Mouse (Mus musculus) MEL (cell line): ENCODE results near the gene Msmo1. TPM values are rescaled to one million over a fixed set of nuclear protein-coding genes. Genes with fewer than 3 reads are reported as not detected.
A peak's percentile ranks its signal among the peaks of the same experiment; 100 is the strongest.

Source experiments
- DNase-seq: peaks from one replicate; pipeline ENCODE4 v3.0.0; 2011; ENCODE audit warnings: low read depth, low spot score
- H3K27ac ChIP-seq: 2 replicates; pipeline ENCODE4 v1.5.1; 2012; ENCODE audit warnings: low read depth, mild to moderate bottlenecking, control low read depth, low read length, moderate library complexity; ENCODE audit not compliant: control insufficient read depth
- H3K27me3 ChIP-seq, 2 experiments: fragments of 150-350 bp in 1 of 2; sonication (generic) in 1 of 2; 2 replicates each; pipeline ENCODE4 v1.6.1; 2012; ENCODE audit warnings: low read length in 2 of 2, mild to moderate bottlenecking in 2 of 2, improper control_type of control experiment in 1 of 2, moderate library complexity in 1 of 2; ENCODE audit not compliant: insufficient read depth in 2 of 2, control insufficient read depth in 1 of 2
- H3K36me3 ChIP-seq, 2 experiments: 2 replicates each; pipeline ENCODE4 v1.6.1; 2012 to 2014; ENCODE audit warnings: low read length in 2 of 2, improper control_type of control experiment in 1 of 2, inconsistent platforms in 1 of 2, mild to moderate bottlenecking in 1 of 2; ENCODE audit not compliant: insufficient read depth in 2 of 2, control insufficient read depth in 1 of 2
- H3K4me1 ChIP-seq, 2 experiments: fragments of 150-350 bp in 1 of 2; sonication (generic) in 1 of 2; 2 replicates each; pipeline ENCODE4 v1.6.1; 2012; ENCODE audit warnings: low read length in 2 of 2, improper control_type of control experiment in 1 of 2, mild to moderate bottlenecking in 1 of 2; ENCODE audit not compliant: insufficient read depth in 2 of 2, control insufficient read depth in 1 of 2
- H3K4me3 ChIP-seq, 2 experiments: fragments of 150-350 bp in 1 of 2; sonication (generic) in 1 of 2; 2 replicates each; pipeline ENCODE4 v1.5.1; 2012; ENCODE audit warnings: low read depth in 2 of 2, low read length in 2 of 2, mild to moderate bottlenecking in 2 of 2, moderate library complexity in 2 of 2, control low read depth in 1 of 2, improper control_type of control experiment in 1 of 2; ENCODE audit not compliant: control insufficient read depth in 1 of 2, insufficient read depth in 1 of 2
- H3K79me2 ChIP-seq: 2 replicates; pipeline ENCODE4 v1.6.1; 2012; ENCODE audit warnings: mild to moderate bottlenecking, low read length, moderate library complexity; ENCODE audit not compliant: control insufficient read depth, poor library complexity, insufficient read depth
- H3K9ac ChIP-seq: 2 replicates; pipeline ENCODE4 v1.6.1; 2012; ENCODE audit warnings: low read depth, mild to moderate bottlenecking, control low read depth, low read length, moderate library complexity; ENCODE audit not compliant: control insufficient read depth, poor library complexity, severe bottlenecking
- H3K9me3 ChIP-seq: fragments of 150-350 bp; sonication (generic); replicated peaks from 2 replicates; pipeline ENCODE4 v1.6.1; 2012; ENCODE audit warnings: mild to moderate bottlenecking, low read length, improper control_type of control experiment, moderate library complexity; ENCODE audit not compliant: insufficient read depth
- CHD1 ChIP-seq: IDR thresholded peaks from 2 replicates; pipeline ENCODE4 v1.6.1; 2012; ENCODE audit warnings: low read depth, mild to moderate bottlenecking, inconsistent platforms, low read length, improper control_type of control experiment
- CTCF ChIP-seq, 3 experiments: IDR thresholded peaks in 2 of 3; conservative IDR thresholded peaks in 1 of 3; 2 replicates each; pipeline ENCODE4 v1.5.1; 2011 to 2012; ENCODE audit warnings: low read length in 3 of 3, low read depth in 2 of 3, mild to moderate bottlenecking in 2 of 3, improper control_type of control experiment in 1 of 3, inconsistent platforms in 1 of 3, mixed read lengths in 1 of 3, moderate library complexity in 1 of 3; ENCODE audit not compliant: control insufficient read depth in 1 of 3, insufficient read depth in 1 of 3, poor library complexity in 1 of 3, severe bottlenecking in 1 of 3
- ELF1 ChIP-seq: IDR thresholded peaks from 2 replicates; pipeline ENCODE4 v1.6.1; 2014; ENCODE audit warnings: low read depth, mild to moderate bottlenecking, inconsistent platforms, low read length, improper control_type of control experiment, moderate library complexity
- ETS1 ChIP-seq: IDR thresholded peaks from 2 replicates; pipeline ENCODE4 v1.6.1; 2012; ENCODE audit warnings: low read depth, mild to moderate bottlenecking, inconsistent platforms, low read length, improper control_type of control experiment, moderate library complexity
- GABPA ChIP-seq: IDR thresholded peaks from 2 replicates; pipeline ENCODE4 v1.6.1; 2012; ENCODE audit warnings: low read depth, mild to moderate bottlenecking, inconsistent platforms, low read length, improper control_type of control experiment, moderate library complexity
- JUND ChIP-seq: IDR thresholded peaks from 2 replicates; pipeline ENCODE4 v1.6.1; 2011; ENCODE audit warnings: low read depth, mild to moderate bottlenecking, improper control_type of control experiment, low read length
- MAFK ChIP-seq: IDR thresholded peaks from 2 replicates; pipeline ENCODE4 v1.6.1; 2011; ENCODE audit warnings: low read depth, mild to moderate bottlenecking, low read length, improper control_type of control experiment, borderline replicate concordance
- MAX ChIP-seq: IDR thresholded peaks from 2 replicates; pipeline ENCODE4 v1.6.1; 2011; ENCODE audit warnings: low read length, improper control_type of control experiment
- MAZ ChIP-seq: IDR thresholded peaks from 2 replicates; pipeline ENCODE4 v1.6.1; 2012; ENCODE audit warnings: low read depth, mild to moderate bottlenecking, inconsistent platforms, low read length, improper control_type of control experiment
- MEF2A ChIP-seq: IDR thresholded peaks from 2 replicates; pipeline ENCODE4 v1.6.1; 2014; ENCODE audit warnings: low read depth, mild to moderate bottlenecking, inconsistent platforms, low read length, improper control_type of control experiment; ENCODE audit not compliant: poor library complexity, insufficient replicate concordance, severe bottlenecking; ENCODE audit errors: extremely low read depth
- NELFE ChIP-seq: IDR thresholded peaks from 2 replicates; pipeline ENCODE4 v1.6.1; 2011; ENCODE audit warnings: low read depth, low read length, improper control_type of control experiment
- POLR2A ChIP-seq, 2 experiments: IDR thresholded peaks; 2 replicates each; pipeline ENCODE4 v1.6.1; 2011 to 2012; ENCODE audit warnings: low read length in 2 of 2, mild to moderate bottlenecking in 2 of 2, control low read depth in 1 of 2, improper control_type of control experiment in 1 of 2, low read depth in 1 of 2, moderate library complexity in 1 of 2; ENCODE audit not compliant: control insufficient read depth in 1 of 2, insufficient read depth in 1 of 2, poor library complexity in 1 of 2
- POLR2AphosphoS2 ChIP-seq: IDR thresholded peaks from 2 replicates; pipeline ENCODE4 v1.6.1; 2011; ENCODE audit warnings: low read length, improper control_type of control experiment
- POLR2AphosphoS5 ChIP-seq: IDR thresholded peaks from 2 replicates; pipeline ENCODE4 v1.6.1; 2012; ENCODE audit warnings: low read depth, borderline replicate concordance, mild to moderate bottlenecking, inconsistent platforms, low read length, moderate library complexity, mixed read lengths
- TAL1 ChIP-seq: IDR thresholded peaks from 2 replicates; pipeline ENCODE4 v1.6.1; 2012; ENCODE audit warnings: mild to moderate bottlenecking, inconsistent platforms, low read length, moderate library complexity, mixed read lengths
- TCF12 ChIP-seq: IDR thresholded peaks from 2 replicates; pipeline ENCODE4 v1.6.1; 2014; ENCODE audit warnings: low read depth, mild to moderate bottlenecking, inconsistent platforms, low read length, improper control_type of control experiment, moderate library complexity
- USF1 ChIP-seq: IDR thresholded peaks from 2 replicates; pipeline ENCODE4 v1.6.1; 2014; ENCODE audit warnings: low read depth, mild to moderate bottlenecking, inconsistent platforms, low read length, improper control_type of control experiment, moderate library complexity
- USF2 ChIP-seq, 2 experiments: IDR thresholded peaks; 2 replicates each; pipeline ENCODE4 v1.6.1; 2011 to 2012; ENCODE audit warnings: improper control_type of control experiment in 2 of 2, low read length in 2 of 2, borderline replicate concordance in 1 of 2, inconsistent platforms in 1 of 2, low read depth in 1 of 2, mild to moderate bottlenecking in 1 of 2; ENCODE audit not compliant: insufficient read depth in 1 of 2
- ZC3H11A ChIP-seq: IDR thresholded peaks from 2 replicates; pipeline ENCODE4 v1.6.1; 2012; ENCODE audit warnings: low read depth, mild to moderate bottlenecking, inconsistent platforms, low read length, improper control_type of control experiment
- ZMIZ1 ChIP-seq: IDR thresholded peaks from 2 replicates; pipeline ENCODE4 v1.6.1; 2012; ENCODE audit warnings: low read depth, mild to moderate bottlenecking, inconsistent platforms, low read length, improper control_type of control experiment, moderate library complexity
- polyA plus RNA-seq, 2 experiments: library from polyadenylated mRNA; stranded (reverse) in 1 of 2; unstranded in 1 of 2; fragments of >175 nt in 1 of 2; fragments of >200 nt in 1 of 2; gene quantifications; 2 replicates each; pipeline versions ENCODE4 v1.2.1 to v1.2.4; 2012; ENCODE audit warnings: low replicate concordance in 2 of 2, low read depth in 1 of 2; ENCODE audit not compliant: insufficient read length in 2 of 2, insufficient read depth in 1 of 2, missing spikeins in 1 of 2
- total RNA-seq: library from RNA; depleted of rRNA; stranded (reverse); fragments of 300-350 nt; gene quantifications from 2 replicates; pipeline ENCODE4 v1.2.3, GENCODE M21; 2012

The Msmo1 gene
- total and polyA plus RNA-seq, 3 experiments, result 13.8 to 22.1 TPM; not detected in 1

DNA sequence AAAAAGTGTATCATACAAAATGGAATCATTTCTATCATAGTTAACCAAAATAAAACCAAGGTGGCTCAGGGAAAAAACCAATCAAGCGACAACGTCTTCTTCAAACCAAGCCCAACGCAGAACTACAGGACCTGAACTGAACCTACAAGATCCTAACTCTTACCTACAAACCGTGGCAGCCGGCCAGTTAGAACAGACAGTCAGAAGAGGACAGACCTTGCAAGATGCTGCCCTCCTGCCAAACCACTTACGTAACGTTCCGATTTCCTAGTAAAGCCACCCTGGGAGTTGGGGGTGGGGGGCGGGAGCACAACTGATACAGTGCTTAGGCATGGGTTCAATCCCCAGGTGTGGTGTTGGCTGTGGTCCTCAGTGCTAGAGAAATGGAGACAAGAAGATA, 33.5 kb upstream of the Msmo1 start:
- Histone ChIP-seq H3K9ac (no peak overlapping the region), H3K36me3 (peaks cover 0 to 5% of the 10 kb centered on the region in 2 experiments; a peak in 2 of 4 replicates), H3K27ac (no peak overlapping the region), H3K79me2 (no peaks in the 10 kb centered on the region), H3K4me1 (no peaks in the 10 kb centered on the region), H3K9me3 (no peaks in the 10 kb centered on the region), H3K27me3 (no peaks in the 10 kb centered on the region), H3K4me3 (no peak overlapping the region)
- DNase-seq, result no peak
- TF ChIP-seq MAX, result no peak
- no peak for TF ChIP-seq JUND
- TF ChIP-seq NELFE, result no peak
- no peak for TF ChIP-seq POLR2A (IDR thresholded peaks at IDR 0.05; ENCODE audit: control insufficient read depth in 1 of 2, insufficient read depth in 1 of 2, low read depth in 1 of 2, low read length in 2 of 2, poor library complexity in 1 of 2)
- TF ChIP-seq GABPA, result no peak
- no peak for TF ChIP-seq ELF1
- TF ChIP-seq CTCF (IDR thresholded peaks at IDR 0.05 in 2 of 3, conservative IDR thresholded peaks at IDR 0.05 in 1 of 3; ENCODE audit: control insufficient read depth in 1 of 3, insufficient read depth in 1 of 3, low read depth in 2 of 3, low read length in 3 of 3, poor library complexity in 1 of 3, severe bottlenecking in 1 of 3), result no peak
- TF ChIP-seq USF1, result no peak
- no peak for TF ChIP-seq MEF2A
- TF ChIP-seq TAL1, result no peak
- no peak for TF ChIP-seq ZC3H11A
- no peak for TF ChIP-seq TCF12
- no peak for TF ChIP-seq USF2 (IDR thresholded peaks at IDR 0.05; ENCODE audit: borderline replicate concordance in 1 of 2, insufficient read depth in 1 of 2, low read depth in 1 of 2, low read length in 2 of 2)
- TF ChIP-seq ETS1, result no peak
- no peak for TF ChIP-seq MAFK
- TF ChIP-seq ZMIZ1, result no peak

- peaks cover 0 to 2% of the 10 kb centered on the region in 2 experiments; a peak in 1 of 4 replicates for H3K36me3 ChIP-seq
These were observed 30.5 kb upstream of the Msmo1 start for GRCm38 (mm10) chr8:64764075-64764474.

More at GRCm38 (mm10) chr8:64764075-64764474, 30.5 kb upstream of the Msmo1 start:
- no peaks in the 10 kb centered on the region for H3K27me3 ChIP-seq
- H3K4me1 ChIP-seq, result no peaks in the 10 kb centered on the region
- no peak overlapping the region for H3K9ac ChIP-seq
- DNase-seq, result peak; percentile 31
- no peak for TF ChIP-seq POLR2AphosphoS5
- no peak for TF ChIP-seq CHD1
- TF ChIP-seq MAZ, result no peak
- no peak for TF ChIP-seq POLR2AphosphoS2
- TF ChIP-seq JUND, result no peak
- TF ChIP-seq MEF2A, result no peak
- no peak for TF ChIP-seq USF1
- TF ChIP-seq USF2 (IDR thresholded peaks at IDR 0.05; ENCODE audit: borderline replicate concordance in 1 of 2, insufficient read depth in 1 of 2, low read depth in 1 of 2, low read length in 2 of 2), result no peak
- TF ChIP-seq MAX, result no peak
- H3K27ac ChIP-seq, result no peak overlapping the region
- H3K79me2 ChIP-seq, result no peaks in the 10 kb centered on the region
- no peak overlapping the region for H3K4me3 ChIP-seq
- no peaks in the 10 kb centered on the region for H3K9me3 ChIP-seq
